Mouse (Mus musculus) right cerebral cortex, postnatal 4 days (tissue): ENCODE results near the gene Cldn4.

ENCODE experiments used
- DNase-seq: peaks from one replicate; pipeline ENCODE4 v3.0.0-alpha.2; 2022

Cldn4 gene

GRCm38 (mm10) chr5:134932179-134932902 lies 14.4 kb downstream of the Cldn4 start, which contains the start of gene Mettl27:
Mettl27 (plus strand) TSS chr5:134932368.
- peak; percentile 75 for DNase-seq

- no peak for DNase-seq
These were observed 16.7 kb downstream of the Cldn4 start for GRCm38 (mm10) chr5:134929988-134930387.

- DNase-seq, result no peak
These were observed 20.0 kb downstream of the Cldn4 start for GRCm38 (mm10) chr5:134926726-134927125.

GRCm38 (mm10) chr5:134923141-134923540 lies 23.6 kb downstream of the Cldn4 start:
- no peak for DNase-seq

- DNase-seq, result no peak
These were observed 25.6 kb downstream of the Cldn4 start for GRCm38 (mm10) chr5:134921106-134921505.

GRCm38 (mm10) chr5:134920106-134920687 lies 26.5 kb downstream of the Cldn4 start:
- no peak for DNase-seq

- DNase-seq, result no peak
These were observed 27.6 kb downstream of the Cldn4 start for GRCm38 (mm10) chr5:134919097-134919496.

- peak; percentile 64 for DNase-seq
These were observed 28.5 kb downstream of the Cldn4 start for GRCm38 (mm10) chr5:134918071-134918832.

- DNase-seq, result no peak
These were observed 31.4 kb downstream of the Cldn4 start, which contains the start of gene Cldn13 for GRCm38 (mm10) chr5:134915311-134915710. Cldn13 (minus strand) TSS chr5:134915526.

GRCm38 (mm10) chr5:134914510-134914909 lies 32.2 kb downstream of the Cldn4 start:
- DNase-seq, result no peak

- no peak for DNase-seq
These were observed 33.0 kb downstream of the Cldn4 start for GRCm38 (mm10) chr5:134913753-134914152.

- no peak for DNase-seq
These were observed 33.4 kb downstream of the Cldn4 start for GRCm38 (mm10) chr5:134913352-134913751.

- DNase-seq, result no peak
These were observed 34.8 kb downstream of the Cldn4 start for GRCm38 (mm10) chr5:134911901-134912300.

- DNase-seq, result peak; percentile 99
These were observed 39.6 kb downstream of the Cldn4 start for GRCm38 (mm10) chr5:134907135-134907534.

- DNase-seq, result no peak
These were observed 40.1 kb downstream of the Cldn4 start, which contains the start of gene Tmem270 for GRCm38 (mm10) chr5:134906633-134907032. Tmem270 (minus strand) TSS chr5:134906733.

GRCm38 (mm10) chr5:134901644-134902027 lies 45.1 kb downstream of the Cldn4 start:
- no peak for DNase-seq

- peak; percentile 39 for DNase-seq
These were observed 45.6 kb downstream of the Cldn4 start for GRCm38 (mm10) chr5:134901012-134901643.

- DNase-seq, result no peak
These were observed 49.1 kb downstream of the Cldn4 start for GRCm38 (mm10) chr5:134897596-134897995.

GRCm38 (mm10) chr5:134896965-134897364 lies 49.8 kb downstream of the Cldn4 start:
- no peak for DNase-seq

- no peak for DNase-seq
These were observed 51.4 kb downstream of the Cldn4 start for GRCm38 (mm10) chr5:134895291-134895690.
